Mouse (Mus musculus) midbrain, embryonic 11.5 days (tissue): ENCODE results near the gene Npvf. TPM values are rescaled to one million over a fixed set of nuclear protein-coding genes. Genes with fewer than 3 reads are reported as not detected.

Experiments used
- ATAC-seq: fragments of 200-750 bp; cut with Nextera tagmentation; 2 replicates; pipeline ENCODE4 v1.8.0; 2017; ENCODE audit warnings: moderate TSS enrichment, moderate library complexity; ENCODE audit not compliant: low FRiP score
- DNase-seq: peaks from one replicate; pipeline ENCODE4 v3.0.0; 2015; ENCODE audit warnings: low spot score; ENCODE audit errors: missing footprints
- H3K27ac ChIP-seq: fragments of 300-500 bp; sonication (generic); 2 replicates; pipeline ENCODE4 v1.5.1; 2014; ENCODE audit warnings: low read depth, low read length
- H3K27me3 ChIP-seq: fragments of 300-500 bp; sonication (generic); 2 replicates; pipeline ENCODE4 v1.6.1; 2014; ENCODE audit warnings: mild to moderate bottlenecking, low read length, moderate library complexity, mixed read lengths; ENCODE audit not compliant: control insufficient read depth, insufficient read depth
- H3K36me3 ChIP-seq: fragments of 300-500 bp; sonication (generic); 2 replicates; pipeline ENCODE4 v1.6.1; 2014; ENCODE audit warnings: mild to moderate bottlenecking, low read length, moderate library complexity, mixed read lengths; ENCODE audit not compliant: control insufficient read depth, insufficient read depth
- H3K4me1 ChIP-seq: fragments of 300-500 bp; sonication (generic); 2 replicates; pipeline ENCODE4 v1.6.1; 2014; ENCODE audit warnings: low read length; ENCODE audit not compliant: control insufficient read depth, insufficient read depth
- H3K4me2 ChIP-seq: fragments of 300-500 bp; sonication (generic); 2 replicates; pipeline ENCODE4 v1.6.1; 2014; ENCODE audit warnings: mild to moderate bottlenecking, moderate library complexity
- H3K4me3 ChIP-seq: fragments of 300-500 bp; sonication (generic); 2 replicates; pipeline ENCODE4 v1.5.1; 2014; ENCODE audit warnings: low read depth, low read length
- H3K9ac ChIP-seq: fragments of 300-500 bp; sonication (generic); 2 replicates; pipeline ENCODE4 v1.6.1; 2014; ENCODE audit warnings: low read length
- H3K9me3 ChIP-seq: fragments of 300-500 bp; sonication (generic); 2 replicates; pipeline ENCODE4 v1.6.1; 2016; ENCODE audit warnings: low read length; ENCODE audit not compliant: control insufficient read depth
- WGBS: fragments of 180-500 bp; shearing (Covaris S2); extraction: QIAGEN DNeasy Blood & Tissue Kit; methylation state at CpG from one replicate; pipeline ENCODE4 v1.1.7; 2014; 5-methylcytosine and 5-hydroxymethylcytosine counted together
- polyA plus RNA-seq: library from polyadenylated mRNA; unstranded; fragments of >200 nt; fragmentation: Nextera tagmentation; extraction: Ambion mirVana; gene quantifications from 2 replicates; pipeline ENCODE4 v1.2.1, GENCODE M21; 2014

Gene Npvf
- not detected in 2 replicates for polyA plus RNA-seq

DNA sequence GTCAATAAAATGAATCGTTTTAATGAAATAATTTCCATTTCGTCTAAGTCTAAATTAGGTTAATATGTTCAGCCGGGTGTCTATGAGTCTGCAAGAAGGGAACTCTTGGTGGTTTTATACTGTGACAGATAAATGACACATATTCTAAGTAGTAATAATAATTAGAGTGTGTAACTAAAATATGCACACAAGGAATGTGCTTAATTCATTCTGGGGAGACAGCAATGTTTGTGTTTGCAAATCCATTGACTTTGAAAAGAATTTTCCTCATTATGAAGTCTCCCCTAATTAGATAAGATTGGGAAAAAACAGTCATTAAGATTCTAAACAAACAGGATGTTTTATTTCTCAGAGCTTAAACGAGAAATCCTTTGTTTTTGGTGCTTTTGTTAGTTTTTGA lies at the start of gene Npvf:
Gene Npvf (minus strand): TSS at position 84 of the 400 bp plus-strand sequence.
- Histone ChIP-seq H3K27ac (no peak within 1 kb of the TSS), H3K9me3 (no peaks in the 10 kb centered on the region), H3K4me2 (no peak within 1 kb of the TSS), H3K9ac (no peak within 1 kb of the TSS), H3K4me1 (no peaks in the 10 kb centered on the region), H3K36me3 (no peaks in the 10 kb centered on the region), H3K27me3 (no peaks in the 10 kb centered on the region), H3K4me3 (no peak within 1 kb of the TSS)
- DNase-seq = no peak
- 83% methylated on average over 4 of the region's 4 CpGs for WGBS
- ATAC-seq = no peak

DNA sequence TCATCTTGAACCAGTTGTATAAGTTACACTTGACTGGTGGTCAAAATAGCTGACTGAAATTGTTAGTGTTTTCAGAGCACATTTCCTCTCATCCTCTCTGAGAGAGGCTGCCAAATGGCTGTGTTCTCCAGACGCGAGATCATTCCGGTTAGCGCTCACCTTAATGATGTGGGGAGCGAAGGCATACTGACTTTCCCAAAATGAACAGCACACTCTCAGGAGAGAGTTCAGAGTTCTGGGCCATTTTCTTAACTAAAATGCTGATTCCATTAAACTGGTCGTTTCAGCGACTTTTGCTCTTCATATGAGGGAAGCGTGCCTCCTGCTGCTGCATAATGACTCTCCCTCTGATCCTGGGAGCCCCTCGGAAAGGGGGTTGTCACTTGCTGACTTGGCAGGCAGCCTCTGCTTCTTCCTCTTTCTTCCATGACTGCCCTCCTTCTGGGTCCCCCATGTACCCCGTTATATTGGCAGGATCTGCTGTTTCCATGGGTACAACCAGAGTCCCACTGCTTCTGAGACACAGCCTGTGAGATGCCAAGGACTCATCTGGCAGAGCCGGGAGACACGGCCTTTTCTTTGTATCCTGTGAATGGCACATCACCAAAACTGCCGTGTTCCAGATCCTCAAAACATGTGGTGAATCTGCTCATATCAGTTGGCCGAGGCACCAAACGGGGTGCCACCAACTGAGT lies 35.0 kb upstream of the Npvf start:
- no peak for ATAC-seq

DNA sequence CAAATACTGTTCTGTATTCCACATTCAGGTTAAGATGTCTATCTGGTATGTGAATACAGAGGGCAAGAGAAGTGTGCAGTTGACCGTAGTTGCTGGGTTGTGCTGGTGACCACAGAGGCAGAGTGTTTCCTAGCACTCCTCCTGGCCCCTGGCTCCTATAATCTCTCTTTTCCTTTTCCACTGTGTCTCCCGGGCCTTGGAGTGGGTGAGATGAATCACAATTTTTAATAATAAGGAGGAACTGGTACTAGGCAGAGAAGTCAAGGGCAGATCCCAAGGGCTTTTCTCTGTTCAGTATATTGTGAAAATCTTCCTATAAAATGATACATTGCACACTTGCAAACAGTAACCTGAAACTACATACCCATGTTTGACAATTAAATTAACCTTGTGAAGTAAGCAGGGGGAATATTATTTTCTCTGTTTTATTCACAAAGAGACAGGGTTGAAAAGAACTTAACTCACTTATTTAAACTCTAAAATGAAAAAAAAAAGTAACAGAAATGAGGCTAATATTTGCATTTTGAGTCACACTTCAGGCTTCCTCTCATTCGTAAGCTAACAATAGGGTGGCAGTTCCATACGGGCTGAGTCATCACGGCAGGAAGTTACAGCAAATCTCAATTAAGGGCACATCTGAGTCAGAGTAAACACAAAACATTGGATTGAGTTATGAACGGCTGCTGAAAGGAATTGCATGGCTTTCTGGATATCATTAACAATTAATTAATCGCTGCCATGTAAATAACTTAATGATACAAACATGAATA lies 30.6 kb upstream of the Npvf start:
- Histone ChIP-seq H3K4me2 (no peak overlapping the region), H3K9me3 (no peaks in the 10 kb centered on the region), H3K4me3 (no peak overlapping the region), H3K36me3 (no peaks in the 10 kb centered on the region), H3K9ac (no peak overlapping the region), H3K4me1 (no peaks in the 10 kb centered on the region), H3K27ac (no peak overlapping the region), H3K27me3 (no peaks in the 10 kb centered on the region)
- no peak for DNase-seq
- WGBS = 73% methylated on average over 7 of the region's 7 CpGs
- ATAC-seq = no peak

More for the DNA sequence above, 35.0 kb upstream of the Npvf start:
- no peak overlapping the region for H3K9ac ChIP-seq
- H3K4me1 ChIP-seq = no peaks in the 10 kb centered on the region
- no peaks in the 10 kb centered on the region for H3K36me3 ChIP-seq
- H3K27me3 ChIP-seq = no peaks in the 10 kb centered on the region
- peak; percentile 70 for DNase-seq
- no peaks in the 10 kb centered on the region for H3K9me3 ChIP-seq
- H3K27ac ChIP-seq = no peak overlapping the region
- 74% methylated on average over 15 of the region's 15 CpGs for WGBS
- no peak overlapping the region for H3K4me3 ChIP-seq
- H3K4me2 ChIP-seq = no peak overlapping the region

DNA sequence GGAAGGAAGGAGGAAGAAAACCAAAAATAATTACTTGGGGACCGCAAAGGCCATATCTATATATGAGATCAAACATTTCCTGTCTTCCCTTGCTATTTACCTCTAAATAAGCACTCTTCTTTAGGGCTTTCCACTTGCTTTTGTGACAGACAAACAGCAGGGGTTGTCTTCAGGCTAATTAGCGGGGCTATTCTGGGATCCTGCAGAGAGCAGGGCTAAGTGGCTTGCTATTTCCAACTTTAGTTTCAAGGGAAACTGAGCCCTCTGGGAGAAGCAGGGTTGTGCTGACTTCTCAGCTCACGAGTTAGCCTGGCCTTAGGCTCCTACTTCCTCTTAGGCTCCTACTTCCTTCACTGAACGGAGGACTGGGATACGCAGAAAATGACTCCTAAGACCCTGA lies 27.3 kb upstream of the Npvf start:
- ATAC-seq (no peak), DNase-seq (no peak)
- H3K36me3 ChIP-seq = no peaks in the 10 kb centered on the region
- WGBS = 34% methylated on average over 5 of the region's 5 CpGs
- no peak overlapping the region for H3K4me3 ChIP-seq
- no peaks in the 10 kb centered on the region for H3K9me3 ChIP-seq
- H3K4me1 ChIP-seq = no peaks in the 10 kb centered on the region
- no peak overlapping the region for H3K27ac ChIP-seq
- no peak overlapping the region for H3K4me2 ChIP-seq
- no peaks in the 10 kb centered on the region for H3K27me3 ChIP-seq
- H3K9ac ChIP-seq = no peak overlapping the region

DNA sequence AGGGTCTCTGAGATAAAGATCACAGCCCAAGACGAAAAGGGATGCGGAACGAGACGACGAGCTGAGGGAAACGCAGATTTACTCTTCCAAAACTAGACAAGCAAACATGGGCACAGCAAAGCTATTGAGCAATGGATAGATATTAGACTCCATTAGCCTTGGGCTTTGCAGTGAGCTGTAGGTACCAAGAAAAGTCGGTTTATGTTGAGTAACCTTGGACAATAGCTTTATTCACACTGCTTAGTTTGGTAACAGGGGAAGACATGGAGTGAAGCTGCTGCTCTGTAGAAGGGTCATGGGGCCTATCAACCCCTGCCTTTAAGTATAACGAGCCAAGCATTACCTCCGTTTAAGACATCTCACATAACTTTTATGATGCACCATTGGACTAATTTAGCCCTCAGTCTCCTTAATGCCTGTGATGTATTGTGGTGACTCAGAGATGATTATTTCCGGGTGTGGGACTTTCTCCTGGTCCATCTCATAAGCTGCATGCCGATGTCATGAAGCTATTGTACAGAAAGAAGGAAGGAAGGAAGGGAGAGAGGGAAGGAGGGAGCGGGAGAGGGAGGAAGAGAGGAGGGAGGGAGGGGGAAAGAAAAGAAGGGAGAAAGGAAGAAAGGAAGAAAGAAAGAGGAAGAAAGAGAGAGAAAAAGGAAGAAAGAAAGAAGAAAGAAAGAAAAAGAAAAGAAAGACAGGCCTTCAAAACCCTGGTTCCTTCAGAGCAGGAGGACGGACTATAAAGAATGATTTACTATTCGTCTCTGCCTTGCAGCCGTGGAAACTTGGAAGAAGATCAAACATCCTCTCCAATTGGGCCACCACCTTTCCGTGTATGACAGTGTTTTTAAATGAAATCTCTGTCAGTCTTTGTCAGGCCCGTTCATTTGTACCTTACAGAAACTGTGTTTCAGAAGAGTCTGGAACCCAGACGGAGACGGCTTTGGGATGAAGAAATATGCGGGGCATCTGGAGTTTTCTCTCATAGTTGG lies 26.3 kb upstream of the Npvf start:
- Histone ChIP-seq H3K4me2 (no peak overlapping the region), H3K27me3 (no peaks in the 10 kb centered on the region), H3K4me1 (no peaks in the 10 kb centered on the region), H3K9ac (no peak overlapping the region), H3K9me3 (no peaks in the 10 kb centered on the region), H3K36me3 (no peaks in the 10 kb centered on the region), H3K4me3 (no peak overlapping the region), H3K27ac (no peak overlapping the region)
- DNase-seq (no peak), ATAC-seq (no peak)
- WGBS = 74% methylated on average over 20 of the region's 20 CpGs

DNA sequence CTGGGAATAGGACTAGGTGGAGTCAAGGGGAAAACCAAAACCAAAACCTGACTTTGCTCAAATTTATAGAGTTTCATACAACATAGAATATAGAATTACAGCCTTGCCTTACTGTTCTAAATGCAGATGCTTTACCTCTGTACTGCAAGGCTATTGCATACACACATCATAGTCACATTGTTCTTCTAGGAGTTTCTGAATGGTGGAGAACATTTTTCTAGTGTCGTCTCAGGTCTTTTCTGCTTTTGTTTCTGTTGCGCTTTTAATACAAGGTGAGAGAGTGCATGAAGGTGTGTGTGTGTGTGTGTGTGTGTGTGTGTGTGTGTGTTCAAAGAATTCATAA lies 25.2 kb upstream of the Npvf start:
- DNase-seq (no peak), ATAC-seq (no peak)
- WGBS = 87% methylated on average over 2 of the region's 2 CpGs
- Histone ChIP-seq H3K27ac (no peak overlapping the region), H3K27me3 (no peaks in the 10 kb centered on the region), H3K4me2 (no peak overlapping the region), H3K4me3 (no peak overlapping the region), H3K9me3 (no peaks in the 10 kb centered on the region), H3K36me3 (no peaks in the 10 kb centered on the region), H3K9ac (no peak overlapping the region), H3K4me1 (no peaks in the 10 kb centered on the region)

DNA sequence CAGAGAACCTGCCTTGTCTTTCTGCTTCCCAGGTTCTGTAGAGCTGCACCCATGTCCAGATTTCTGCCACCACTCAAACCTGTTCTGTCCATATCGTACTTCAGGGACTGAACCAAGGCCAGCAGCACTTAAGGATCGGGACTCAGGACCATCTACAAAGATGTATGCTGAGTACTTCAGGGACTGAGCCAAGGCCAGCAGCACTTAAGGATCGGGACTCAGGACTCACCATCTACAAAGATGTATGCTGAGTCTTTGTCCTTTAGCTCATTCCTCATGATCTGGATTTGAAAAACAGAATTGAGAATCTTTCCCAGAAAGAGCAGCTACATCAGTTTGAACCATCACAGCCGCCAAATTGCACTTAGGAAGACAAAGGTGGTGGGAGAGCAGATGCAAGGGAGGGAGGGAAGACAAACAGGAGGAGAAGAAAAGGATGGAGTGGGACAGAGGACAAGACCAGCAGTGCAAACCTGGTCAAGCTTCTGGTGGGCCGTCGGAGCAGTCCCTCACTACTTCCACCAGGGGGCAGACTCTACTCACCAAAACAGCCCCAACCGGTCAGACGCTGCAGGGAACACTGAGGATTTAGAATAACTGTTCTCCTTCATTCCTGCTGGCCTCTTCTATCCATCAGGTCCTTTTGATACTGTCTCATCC lies 24.7 kb upstream of the Npvf start:
- H3K27me3 ChIP-seq = no peaks in the 10 kb centered on the region
- H3K27ac ChIP-seq = no peak overlapping the region
- 31% methylated on average over 8 of the region's 8 CpGs for WGBS
- H3K9me3 ChIP-seq = no peaks in the 10 kb centered on the region
- H3K9ac ChIP-seq = no peak overlapping the region
- H3K4me3 ChIP-seq = no peak overlapping the region
- H3K36me3 ChIP-seq = no peaks in the 10 kb centered on the region
- H3K4me1 ChIP-seq = no peaks in the 10 kb centered on the region
- no peak overlapping the region for H3K4me2 ChIP-seq
- peak; percentile 94 for DNase-seq
- ATAC-seq = peak; percentile 59; the same call in 1 of the 2 replicates

DNA sequence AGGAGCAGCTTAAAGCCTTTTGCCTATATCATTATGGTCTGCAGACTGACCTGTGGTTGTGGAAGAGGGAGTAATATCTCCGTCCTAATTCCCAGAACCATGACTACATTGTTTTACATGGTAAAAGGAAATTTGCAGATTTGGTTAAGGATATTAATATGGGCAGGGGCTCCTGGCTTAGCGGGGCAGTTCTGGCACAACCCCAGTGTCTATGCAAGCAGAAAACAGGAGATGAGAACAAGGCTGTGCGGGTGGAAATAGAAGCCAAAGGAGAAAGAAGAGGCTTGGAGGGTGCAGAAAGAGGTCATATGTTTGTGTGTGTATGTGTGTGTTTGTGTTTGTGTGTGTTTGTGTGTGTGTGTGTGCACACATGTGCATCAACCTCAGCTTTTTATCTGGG lies 17.0 kb upstream of the Npvf start:
- no peaks in the 10 kb centered on the region for H3K4me1 ChIP-seq
- WGBS = 89% methylated on average over 3 of the region's 3 CpGs
- no peak overlapping the region for H3K9ac ChIP-seq
- no peak overlapping the region for H3K4me2 ChIP-seq
- no peaks in the 10 kb centered on the region for H3K27me3 ChIP-seq
- H3K9me3 ChIP-seq = no peaks in the 10 kb centered on the region
- no peak overlapping the region for H3K27ac ChIP-seq
- no peak for ATAC-seq
- no peak for DNase-seq
- no peaks in the 10 kb centered on the region for H3K36me3 ChIP-seq
- H3K4me3 ChIP-seq = no peak overlapping the region
